Mouse (Mus musculus) liver, postnatal 0 days (tissue): ENCODE measurements at regions not wholly inside any gene's neighbourhood (a gene's known extent, or its start where the extent isn't known, plus 50 kb on each side); places are given as distances from the start of the nearest gene placed in this dataset.

Source experiments
- ATAC-seq: fragments of 200-750 bp; cut with Nextera tagmentation; 2 replicates; pipeline ENCODE4 v1.8.0; 2017; ENCODE audit warnings: mild to moderate bottlenecking, moderate library complexity
- DNase-seq: peaks from one replicate; pipeline ENCODE4 v3.0.0-alpha.2; 2016
- H3K27ac ChIP-seq: fragments of 300-500 bp; sonication (generic); 2 replicates; pipeline ENCODE4 v1.5.1; 2014; ENCODE audit warnings: antibody characterized with exemption, moderate library complexity, mild to moderate bottlenecking, low read depth
- H3K27me3 ChIP-seq: fragments of 300-500 bp; sonication (generic); 2 replicates; pipeline ENCODE4 v1.6.1; 2014; ENCODE audit warnings: low read length, control low read depth, mixed read lengths; ENCODE audit not compliant: insufficient read depth
- H3K36me3 ChIP-seq: fragments of 300-500 bp; sonication (generic); replicated peaks from 2 replicates; pipeline ENCODE4 v1.6.1; 2014; ENCODE audit warnings: mild to moderate bottlenecking, control low read depth, low read length, moderate library complexity, mixed read lengths; ENCODE audit not compliant: insufficient read depth
- H3K4me1 ChIP-seq: fragments of 300-500 bp; sonication (generic); 2 replicates; pipeline ENCODE4 v1.6.1; 2014; ENCODE audit warnings: antibody characterized with exemption, mild to moderate bottlenecking, control low read depth; ENCODE audit not compliant: insufficient read depth
- H3K4me2 ChIP-seq: fragments of 300-500 bp; sonication (generic); 2 replicates; pipeline ENCODE4 v1.6.1; 2014; ENCODE audit warnings: low read depth, mild to moderate bottlenecking, low read length, moderate library complexity, mixed read lengths
- H3K4me3 ChIP-seq: fragments of 300-500 bp; sonication (generic); 2 replicates; pipeline ENCODE4 v1.5.1; 2014; ENCODE audit warnings: low read depth, low read length
- H3K9ac ChIP-seq: fragments of 300-500 bp; sonication (generic); replicated peaks from 2 replicates; pipeline ENCODE4 v1.6.1; 2014; ENCODE audit warnings: mild to moderate bottlenecking, moderate library complexity
- H3K9me3 ChIP-seq: fragments of 300-500 bp; sonication (generic); 2 replicates; pipeline ENCODE4 v1.6.1; 2016; ENCODE audit warnings: mild to moderate bottlenecking, control low read depth, low read length, mixed read lengths
- CTCF ChIP-seq: sonication (generic); IDR thresholded peaks from 2 replicates; pipeline ENCODE4 v1.5.1; 2016; ENCODE audit warnings: antibody characterized with exemption, low read depth
- EP300 ChIP-seq: IDR thresholded peaks from 2 replicates; pipeline ENCODE4 v1.6.1; 2016; ENCODE audit warnings: antibody characterized with exemption, low read depth, mild to moderate bottlenecking
- WGBS: fragments of 180-500 bp; shearing (Covaris S2); extraction: QIAGEN DNeasy Blood & Tissue Kit; methylation state at CpG from one replicate; pipeline ENCODE4 v1.1.7; 2014; ENCODE audit not compliant: insufficient replicate concordance; 5-methylcytosine and 5-hydroxymethylcytosine counted together

DNA sequence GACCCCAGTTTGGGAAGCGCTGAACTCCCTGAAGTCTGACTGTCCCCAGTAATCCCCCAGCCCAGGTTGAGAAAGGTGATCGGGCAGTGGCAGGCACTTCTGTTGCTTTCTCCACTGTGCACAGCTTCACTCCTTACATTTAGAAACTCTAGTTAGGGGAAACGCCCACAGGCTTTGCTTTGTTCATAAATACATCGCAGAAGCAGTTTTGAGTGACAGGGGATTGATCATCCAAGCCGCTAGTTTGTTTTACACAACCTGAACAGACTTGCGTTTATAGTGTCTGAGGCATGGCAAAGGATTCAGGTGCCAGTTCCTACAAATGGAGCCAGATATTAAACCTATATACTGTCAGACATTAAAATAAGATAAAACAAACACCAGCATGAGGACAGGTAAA, 421.4 kb downstream of the Wdr11 start:
- Histone ChIP-seq H3K27ac (no peak overlapping the region), H3K27me3 (no peaks in the 10 kb centered on the region), H3K4me2 (no peak overlapping the region), H3K36me3 (no peaks in the 10 kb centered on the region), H3K4me3 (no peak overlapping the region), H3K9me3 (no peaks in the 10 kb centered on the region), H3K4me1 (no peaks in the 10 kb centered on the region), H3K9ac (no peak overlapping the region)
- no peak for DNase-seq
- no peak for TF ChIP-seq EP300
- no peak for TF ChIP-seq CTCF
- no peak for ATAC-seq
- WGBS, result 83% methylated on average over 6 of the region's 6 CpGs

DNA sequence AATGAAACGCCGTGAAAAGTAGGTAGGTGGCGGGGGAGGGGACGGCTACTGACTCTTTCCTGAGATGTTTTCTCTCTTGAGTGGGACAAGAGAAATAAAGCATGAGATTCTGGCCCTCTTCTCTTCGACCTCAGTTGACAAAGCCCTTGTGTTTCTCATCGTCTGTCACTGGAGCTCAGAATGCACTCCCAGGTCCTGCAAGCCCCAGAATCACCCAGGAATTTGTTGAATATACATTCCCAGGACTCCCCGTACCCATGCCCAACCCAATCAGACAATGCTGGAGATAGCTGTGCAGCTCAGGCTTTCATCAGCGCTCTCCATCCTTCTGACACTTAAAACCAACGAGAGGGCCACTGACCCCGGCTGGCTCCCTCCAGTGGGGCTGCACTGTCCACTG, 422.9 kb downstream of the Wdr11 start:
- Histone ChIP-seq H3K4me3 (no peak overlapping the region), H3K36me3 (no peaks in the 10 kb centered on the region), H3K27me3 (no peaks in the 10 kb centered on the region), H3K4me2 (no peak overlapping the region), H3K9ac (no peak overlapping the region), H3K27ac (no peak overlapping the region), H3K4me1 (no peaks in the 10 kb centered on the region), H3K9me3 (no peaks in the 10 kb centered on the region)
- ATAC-seq (no peak), DNase-seq (no peak)
- no peak for TF ChIP-seq CTCF
- no peak for TF ChIP-seq EP300
- WGBS, result 76% methylated on average over 10 of the region's 10 CpGs

DNA sequence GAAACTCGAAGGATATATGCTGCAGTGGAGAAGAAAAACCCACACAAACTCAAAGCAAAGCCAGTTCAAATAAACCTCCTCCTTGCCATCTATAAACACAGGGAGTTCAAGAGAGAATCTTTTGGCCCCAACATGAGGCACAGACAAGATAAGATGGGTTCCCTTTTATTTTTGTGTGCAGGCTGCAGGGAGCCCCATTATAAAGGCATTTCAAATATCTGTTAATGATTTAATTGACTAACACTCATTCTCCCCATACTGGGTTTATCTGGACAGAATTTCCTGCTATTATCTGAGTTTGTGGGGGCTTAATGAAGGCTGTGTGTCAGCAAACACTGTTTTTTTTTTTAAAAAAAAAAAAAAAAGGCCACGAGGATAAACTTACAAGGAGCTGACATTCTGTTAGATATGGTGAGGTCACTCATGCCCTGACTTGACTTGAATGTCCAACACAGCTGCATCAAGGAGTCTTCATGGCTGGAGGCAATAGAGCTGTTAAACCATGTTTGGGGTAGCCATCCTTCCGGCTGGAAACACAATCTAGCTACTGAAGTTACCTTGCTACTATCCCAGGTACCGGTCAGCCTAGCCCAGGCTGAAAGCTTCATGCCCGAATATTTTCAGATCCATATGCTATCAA, 423.8 kb downstream of the Wdr11 start:
- Histone ChIP-seq H3K4me2 (no peak overlapping the region), H3K4me1 (no peaks in the 10 kb centered on the region), H3K9ac (no peak overlapping the region), H3K36me3 (no peaks in the 10 kb centered on the region), H3K27ac (no peak overlapping the region), H3K27me3 (no peaks in the 10 kb centered on the region), H3K9me3 (no peaks in the 10 kb centered on the region), H3K4me3 (no peak overlapping the region)
- WGBS, result 57% methylated on average over 5 of the region's 5 CpGs
- ATAC-seq (no peak), DNase-seq (no peak)
- TF ChIP-seq EP300 (no peak), CTCF (no peak)

DNA sequence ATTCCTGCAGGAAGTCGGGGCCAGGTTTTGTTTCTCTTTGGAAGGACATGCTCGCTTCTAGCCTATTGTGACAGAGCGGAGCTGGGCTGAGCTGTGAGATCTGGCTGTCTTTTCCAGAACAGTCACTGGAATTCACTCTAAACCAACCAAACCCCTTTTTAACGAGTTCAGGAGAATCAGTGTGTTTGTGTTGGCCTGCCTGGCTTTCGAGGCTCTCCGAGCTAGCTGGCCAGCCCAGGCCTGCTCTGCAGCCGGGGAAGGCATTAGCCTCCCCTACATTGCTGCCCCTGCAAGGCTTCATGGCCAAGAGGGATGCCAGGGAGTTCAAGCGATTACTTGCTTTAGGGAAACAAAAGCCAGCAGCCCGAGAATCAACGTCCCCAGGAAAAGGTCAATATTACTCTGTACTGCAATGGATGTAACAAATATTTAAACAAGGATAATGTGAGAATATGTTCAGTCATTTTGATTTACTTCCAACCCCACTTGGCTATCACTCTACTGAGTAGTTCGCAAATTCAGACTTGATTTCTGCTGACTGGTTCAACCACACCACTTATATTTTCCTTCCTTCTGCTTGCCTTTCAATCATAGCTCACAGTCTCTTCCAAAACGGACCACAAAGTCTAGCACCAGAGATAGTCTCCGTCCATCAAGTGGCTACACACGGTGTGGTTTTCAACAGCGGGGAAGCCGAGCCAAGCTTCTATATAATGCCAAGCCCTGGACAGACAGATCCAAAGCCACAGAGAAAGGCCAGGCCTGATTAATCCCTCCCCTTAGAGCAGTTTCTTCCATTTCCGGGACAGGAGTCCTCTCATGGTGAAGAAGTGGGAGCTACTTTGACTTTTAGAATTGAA, 424.6 kb downstream of the Wdr11 start:
- no peak overlapping the region for H3K27ac ChIP-seq
- TF ChIP-seq CTCF, result no peak
- no peak for DNase-seq
- no peaks in the 10 kb centered on the region for H3K27me3 ChIP-seq
- H3K4me2 ChIP-seq, result no peak overlapping the region
- no peak overlapping the region for H3K9ac ChIP-seq
- H3K4me1 ChIP-seq, result no peaks in the 10 kb centered on the region
- H3K4me3 ChIP-seq, result no peak overlapping the region
- no peaks in the 10 kb centered on the region for H3K9me3 ChIP-seq
- 65% methylated on average over 17 of the region's 17 CpGs for WGBS
- H3K36me3 ChIP-seq, result no peaks in the 10 kb centered on the region
- ATAC-seq, result no peak

DNA sequence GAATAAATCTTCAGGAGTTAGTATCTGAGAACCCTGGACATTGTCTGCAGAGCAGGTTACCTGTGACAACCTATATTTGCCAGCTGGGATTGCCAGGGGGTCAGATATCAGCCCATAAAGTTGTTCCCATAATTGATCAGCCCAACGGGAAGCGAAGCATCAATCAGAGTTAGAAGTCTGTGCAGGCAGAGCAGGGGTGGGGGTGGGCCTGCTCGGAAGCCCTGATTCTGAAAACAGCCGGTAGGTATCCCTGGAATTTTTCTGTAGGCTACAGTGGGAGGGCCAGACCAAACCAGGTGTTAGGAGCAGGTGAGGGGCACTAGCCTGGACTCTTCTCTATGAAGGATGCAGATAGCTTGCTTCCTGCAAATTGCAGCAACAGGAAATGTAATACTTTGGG, 427.2 kb downstream of the Wdr11 start:
- no peak overlapping the region for H3K4me2 ChIP-seq
- no peak overlapping the region for H3K9ac ChIP-seq
- H3K36me3 ChIP-seq, result no peaks in the 10 kb centered on the region
- H3K4me3 ChIP-seq, result no peak overlapping the region
- no peaks in the 10 kb centered on the region for H3K9me3 ChIP-seq
- TF ChIP-seq CTCF (no peak), EP300 (no peak)
- 41% methylated on average over 4 of the region's 4 CpGs for WGBS
- DNase-seq, result no peak
- H3K27me3 ChIP-seq, result no peaks in the 10 kb centered on the region
- no peaks in the 10 kb centered on the region for H3K4me1 ChIP-seq
- ATAC-seq, result no peak
- H3K27ac ChIP-seq, result no peak overlapping the region

DNA sequence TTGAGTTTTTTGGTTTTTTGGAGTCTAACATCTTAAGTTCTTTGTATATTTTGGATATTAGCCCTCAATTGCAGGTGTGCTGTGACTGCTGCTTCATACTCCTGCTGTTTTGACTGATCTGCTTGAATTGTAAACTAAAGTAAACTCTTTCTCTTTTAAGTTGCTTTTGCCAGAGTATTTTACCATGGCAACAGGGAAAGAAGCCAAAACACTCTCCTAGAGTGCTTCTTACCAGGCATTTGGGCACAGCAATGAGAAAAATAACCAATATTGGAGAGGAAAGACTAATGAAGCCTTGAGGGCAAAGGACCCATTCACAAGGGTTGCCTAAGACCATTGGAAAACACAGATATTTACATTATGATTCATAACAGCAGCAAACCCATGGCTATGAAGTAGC, 437.3 kb downstream of the Wdr11 start:
- TF ChIP-seq EP300 (no peak), CTCF (no peak)
- DNase-seq (no peak), ATAC-seq (no peak)
- Histone ChIP-seq H3K4me2 (no peak overlapping the region), H3K27me3 (no peaks in the 10 kb centered on the region), H3K4me1 (no peaks in the 10 kb centered on the region), H3K27ac (no peak overlapping the region), H3K9me3 (no peaks in the 10 kb centered on the region), H3K36me3 (no peaks in the 10 kb centered on the region), H3K4me3 (no peak overlapping the region), H3K9ac (no peak overlapping the region)
